Comparison of ENCODE assay signal across 8 mouse cellular contexts in genomic region chr7:45240633-45241388, GRCm38 (mm10). TPM values are rescaled to one million over a fixed set of nuclear protein-coding genes. Genes with fewer than 3 reads are reported as not detected.
A peak's percentile ranks its signal among the peaks of the same experiment; 100 is the strongest.
DNase-seq lines count a peak whose midpoint lies in the region; ATAC-seq and TF ChIP-seq lines count a peak whose summit lies in the region.

Gene Slc6a16 (plus strand): TSS chr7:45241085.

- ATAC-seq in heart, embryonic 12.5 days (ENCODE audit: insufficient number of reproducible peaks, low FRiP score): peak; percentile 27; the same call in 1 of the 2 replicates
- ATAC-seq in embryonic facial prominence, embryonic 12.5 days (ENCODE audit: insufficient number of reproducible peaks, insufficient read depth, low FRiP score, low TSS enrichment): no peak
- peak; percentile 69; the same call in 1 of the 2 replicates for ATAC-seq in hindbrain, postnatal 0 days
- peak; percentile 64 for ATAC-seq in midbrain, embryonic 16.5 days

- H3K4me1 ChIP-seq in heart, embryonic 12.5 days (replicated peaks): peaks cover 20% of the 10 kb centered on the region
- peaks cover 11% of the 10 kb centered on the region for H3K4me1 ChIP-seq in embryonic facial prominence, embryonic 12.5 days
- no peaks in the 10 kb centered on the region for H3K4me1 ChIP-seq in hindbrain, postnatal 0 days (ENCODE audit: insufficient read depth, low read length)
- peaks cover 8% of the 10 kb centered on the region; the same call in 1 of the 2 replicates for H3K4me1 ChIP-seq in midbrain, embryonic 16.5 days (ENCODE audit: control insufficient read depth, insufficient read depth, low read length)

- DNase-seq in heart, adult 18-20 months: no peak
- peak; percentile 84 for DNase-seq in hindbrain, postnatal 0 days (ENCODE audit: low spot score)
- DNase-seq in left cerebral cortex, postnatal 14 days (ENCODE audit: low spot score in 2 of 2): peak; percentile 70 to 73
- DNase-seq in urinary bladder, adult 18-20 months (ENCODE audit: low spot score in 2 of 2): no peak
- DNase-seq in urinary bladder, postnatal 36 days (ENCODE audit: low spot score in 2 of 2): no peak

- no peak within 1 kb of the TSS for H3K27ac ChIP-seq in heart, embryonic 12.5 days (ENCODE audit: poor library complexity, severe bottlenecking)
- H3K27ac ChIP-seq in embryonic facial prominence, embryonic 12.5 days: no peak within 1 kb of the TSS
- H3K27ac ChIP-seq in hindbrain, postnatal 0 days: no peak within 1 kb of the TSS
- no peak within 1 kb of the TSS for H3K27ac ChIP-seq in midbrain, embryonic 16.5 days (ENCODE audit: low read length)

- no peaks in the 10 kb centered on the region for H3K36me3 ChIP-seq in heart, embryonic 12.5 days
- H3K36me3 ChIP-seq in embryonic facial prominence, embryonic 12.5 days: no peaks in the 10 kb centered on the region
- H3K36me3 ChIP-seq in hindbrain, postnatal 0 days (ENCODE audit: insufficient read depth, low read length): no peaks in the 10 kb centered on the region
- no peaks in the 10 kb centered on the region for H3K36me3 ChIP-seq in midbrain, embryonic 16.5 days (ENCODE audit: control insufficient read depth, insufficient read depth, low read length)

- peak within 1 kb of the TSS; percentile 58 for H3K4me2 ChIP-seq in heart, embryonic 12.5 days
- peak within 1 kb of the TSS; percentile 50 for H3K4me2 ChIP-seq in embryonic facial prominence, embryonic 12.5 days (replicated peaks)
- peak within 1 kb of the TSS; percentile 54 for H3K4me2 ChIP-seq in hindbrain, postnatal 0 days (ENCODE audit: low read depth, low read length)
- peak within 1 kb of the TSS; percentile 87 for H3K4me2 ChIP-seq in midbrain, embryonic 16.5 days (ENCODE audit: low read length)

- intact Hi-C loops in left cerebral cortex, postnatal 14 days (cut with DNase I): no loop called here

- peak within 1 kb of the TSS; percentile 33 for H3K4me3 ChIP-seq in heart, embryonic 12.5 days
- peak within 1 kb of the TSS; percentile 24 for H3K4me3 ChIP-seq in embryonic facial prominence, embryonic 12.5 days
- H3K4me3 ChIP-seq in hindbrain, postnatal 0 days (ENCODE audit: low read length): peak within 1 kb of the TSS; percentile 36
- H3K4me3 ChIP-seq in midbrain, embryonic 16.5 days (ENCODE audit: low read depth, low read length): peak within 1 kb of the TSS; percentile 46

- H3K9me3 ChIP-seq in heart, embryonic 12.5 days (replicated peaks): no peaks in the 10 kb centered on the region
- H3K9me3 ChIP-seq in embryonic facial prominence, embryonic 12.5 days: no peaks in the 10 kb centered on the region
- no peaks in the 10 kb centered on the region for H3K9me3 ChIP-seq in hindbrain, postnatal 0 days (ENCODE audit: low read length)
- H3K9me3 ChIP-seq in midbrain, embryonic 16.5 days (replicated peaks; ENCODE audit: control insufficient read depth, low read length, poor library complexity, severe bottlenecking): no peaks in the 10 kb centered on the region

- no peak for TF ChIP-seq CTCF in hindbrain, postnatal 0 days (IDR thresholded peaks at IDR 0.05; ENCODE audit: low read depth)

- 13% methylated on average over 53 of the region's 53 CpGs for WGBS in heart, embryonic 12.5 days
- 6% methylated on average over 53 of the region's 53 CpGs for WGBS in embryonic facial prominence, embryonic 12.5 days
- 9% methylated on average over 50 of the region's 53 CpGs for WGBS in hindbrain, postnatal 0 days
- 9% methylated on average over 49 of the region's 53 CpGs for WGBS in midbrain, embryonic 16.5 days

- peaks cover 24% of the 10 kb centered on the region for H3K27me3 ChIP-seq in heart, embryonic 12.5 days (replicated peaks)
- peaks cover 24% of the 10 kb centered on the region for H3K27me3 ChIP-seq in embryonic facial prominence, embryonic 12.5 days
- no peaks in the 10 kb centered on the region for H3K27me3 ChIP-seq in hindbrain, postnatal 0 days (ENCODE audit: insufficient read depth, low read length)
- H3K27me3 ChIP-seq in midbrain, embryonic 16.5 days (ENCODE audit: control insufficient read depth, insufficient read depth, low read depth, low read length): peaks cover 19% of the 10 kb centered on the region

- H3K9ac ChIP-seq in heart, embryonic 12.5 days: peak within 1 kb of the TSS; percentile 58
- H3K9ac ChIP-seq in embryonic facial prominence, embryonic 12.5 days: peak within 1 kb of the TSS; percentile 31
- H3K9ac ChIP-seq in hindbrain, postnatal 0 days (replicated peaks; ENCODE audit: low read length): peak within 1 kb of the TSS; percentile 56
- H3K9ac ChIP-seq in midbrain, embryonic 16.5 days (ENCODE audit: low read depth, low read length): peak within 1 kb of the TSS; percentile 68

RNA-seq across cellular contexts. Expression of gene Slc6a16, which starts in this region (rescaled TPM):
- 0.37 TPM in 2 replicates for polyA plus RNA-seq in heart, embryonic 12.5 days (2016; fragmentation: Nextera tagmentation; extraction: Ambion mirVana)
- total RNA-seq in heart, adult 18-20 months (2021): not detected
- 0.22 TPM in 1 of 2 replicates, not detected in the other for polyA plus RNA-seq in embryonic facial prominence, embryonic 12.5 days (2016; fragmentation: Nextera tagmentation; extraction: Ambion mirVana)
- 1.3 and 1.8 TPM in 2 replicates for total RNA-seq in hindbrain, postnatal 0 days (2014; rRNA removed)
- polyA plus RNA-seq in hindbrain, postnatal 0 days (2015; fragmentation: Nextera tagmentation; extraction: Ambion mirVana): 2.0 and 2.1 TPM in 2 replicates
- total RNA-seq in left cerebral cortex, postnatal 14 days (2021): 1 to 10 TPM in 1 of 2 experiments, under 1 TPM in 1; 0.97 to 1.1 TPM
- 0.93 and 1.2 TPM in 2 replicates for polyA plus RNA-seq in midbrain, embryonic 16.5 days (2015; fragmentation: Nextera tagmentation; extraction: Ambion mirVana)

Comparison
In these comparisons a context has a peak if more than half of its experiments do, and no peak if none do; other contexts are left out.
1. Peak in ATAC-seq, H3K4me3 ChIP-seq, H3K9ac ChIP-seq and H3K4me2 ChIP-seq in heart, embryonic 12.5 days; RNA of the gene not detected or under 1 TPM.
2. DNase-seq: peak in hindbrain, postnatal 0 days (single experiment) and left cerebral cortex, postnatal 14 days (2 of 2); none in heart, adult 18-20 months (0 of 2), urinary bladder, adult 18-20 months (0 of 2) and urinary bladder, postnatal 36 days (0 of 2).
3. Peak in every context shown above with its lines, with median percentiles within 50 percentile points of each other: H3K4me2 ChIP-seq, H3K4me3 ChIP-seq and H3K9ac ChIP-seq.